Mouse (Mus musculus) G1E (cell line): ENCODE data around the gene Trim2. TPM values are rescaled to one million over a fixed set of nuclear protein-coding genes. Genes with fewer than 3 reads are reported as not detected.

Experiments
- ATAC-seq: 2 replicates; pipeline ENCODE4 v1.8.0; 2016; ENCODE audit warnings: mild to moderate bottlenecking; ENCODE audit not compliant: insufficient number of reproducible peaks, poor library complexity, low FRiP score, severe bottlenecking; ENCODE audit errors: extremely low read depth
- DNase-seq: peaks from one replicate; pipeline ENCODE4 v3.0.0; 2012; ENCODE audit warnings: low spot score
- H3K27me3 ChIP-seq: 2 replicates; pipeline ENCODE4 v1.6.1; 2012; ENCODE audit warnings: mild to moderate bottlenecking, low read length, inconsistent platforms; ENCODE audit not compliant: insufficient read depth
- H3K36me3 ChIP-seq: replicated peaks from 2 replicates; pipeline ENCODE3; 2012; ENCODE audit warnings: mild to moderate bottlenecking, inconsistent platforms
- H3K4me1 ChIP-seq: 2 replicates; pipeline ENCODE4 v1.6.1; 2012; ENCODE audit warnings: low read depth, low read length, inconsistent platforms, mixed read lengths; ENCODE audit not compliant: insufficient read depth
- H3K4me3 ChIP-seq: 2 replicates; pipeline ENCODE4 v1.5.1; 2012; ENCODE audit warnings: low read depth, mild to moderate bottlenecking, inconsistent platforms, low read length, moderate library complexity, mixed read lengths
- H3K9me3 ChIP-seq: replicated peaks from 2 replicates; pipeline ENCODE4 v1.6.1; 2012; ENCODE audit warnings: inconsistent platforms
- CTCF ChIP-seq: IDR thresholded peaks from 2 replicates; pipeline ENCODE4 v1.5.1; 2012; ENCODE audit warnings: low read depth, low read length, inconsistent platforms, mixed read lengths
- GATA1 ChIP-seq: IDR thresholded peaks from 2 replicates; pipeline ENCODE4 v1.6.1; 2012; ENCODE audit warnings: borderline replicate concordance, low read length, inconsistent platforms, mixed read lengths
- GATA2 ChIP-seq: IDR thresholded peaks from 2 replicates; pipeline ENCODE4 v1.6.1; 2012; ENCODE audit warnings: low read depth, low read length, inconsistent platforms, borderline replicate concordance
- POLR2AphosphoS5 ChIP-seq: IDR thresholded peaks from 2 replicates; pipeline ENCODE4 v1.6.1; 2012; ENCODE audit warnings: low read depth, low read length, inconsistent platforms; ENCODE audit not compliant: insufficient replicate concordance
- TAL1 ChIP-seq: conservative IDR thresholded peaks from 2 replicates; pipeline ENCODE4 v1.6.1; 2012; ENCODE audit warnings: low read depth, low read length, inconsistent platforms, mixed read lengths
- polyA plus RNA-seq: library from polyadenylated mRNA; stranded (reverse); fragments of >175 nt; gene quantifications from 2 replicates; pipeline ENCODE4 v1.2.3, GENCODE M21; 2012
- total RNA-seq, 2 experiments: library from RNA; stranded (forward) in 1 of 2; stranded (reverse) in 1 of 2; fragments of 200-1000 nt in 1 of 2; fragments of >200 nt in 1 of 2; fragmentation: Nextera tagmentation in 1 of 2; gene quantifications; 2 replicates each; pipeline ENCODE4 v1.2.3; 2014 to 2017

Trim2 gene
- total and polyA plus RNA-seq, 3 experiments = 0.98 TPM; not detected in 2

GRCm38 (mm10) chr3:84269987-84270623 is 36.6 kb downstream of the Trim2 start:
- DNase-seq (no peak), ATAC-seq (no peak)
- Histone ChIP-seq H3K4me1 (no peaks in the 10 kb centered on the region), H3K4me3 (no peak overlapping the region), H3K9me3 (no peaks in the 10 kb centered on the region), H3K27me3 (peaks cover 20% of the 10 kb centered on the region), H3K36me3 (no peaks in the 10 kb centered on the region)
- TF ChIP-seq POLR2AphosphoS5 (no peak), GATA1 (no peak), GATA2 (no peak), TAL1 (no peak), CTCF (no peak)

DNA sequence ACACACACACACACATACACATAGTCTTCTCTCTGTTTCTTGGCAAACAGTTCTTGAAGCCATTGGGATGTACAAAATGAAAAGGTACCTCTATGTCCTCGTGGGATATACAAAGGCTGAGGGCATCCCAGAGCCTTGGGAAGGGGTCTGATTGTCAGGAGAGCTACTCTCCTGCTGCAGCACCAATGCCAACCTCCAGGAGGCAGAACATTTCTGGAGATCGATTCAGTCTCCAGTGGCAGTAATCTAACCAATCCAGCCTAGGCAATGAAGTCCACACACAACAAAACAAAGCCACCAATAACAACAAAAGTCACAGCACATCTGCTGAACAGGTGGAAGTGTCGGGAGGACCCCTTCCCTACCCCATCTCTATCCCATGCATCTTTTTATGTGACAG is 38.2 kb downstream of the Trim2 start:
- H3K36me3 ChIP-seq = no peaks in the 10 kb centered on the region

GRCm38 (mm10) chr3:84266391-84266931 is 40.2 kb downstream of the Trim2 start:
- Histone ChIP-seq H3K36me3 (no peaks in the 10 kb centered on the region), H3K9me3 (no peaks in the 10 kb centered on the region), H3K4me1 (no peaks in the 10 kb centered on the region), H3K27me3 (peaks cover 24% of the 10 kb centered on the region), H3K4me3 (no peak overlapping the region)
- no peak for DNase-seq
- TF ChIP-seq GATA2 = no peak
- TF ChIP-seq GATA1 = no peak
- no peak for TF ChIP-seq CTCF
- no peak for TF ChIP-seq POLR2AphosphoS5
- TF ChIP-seq TAL1 = no peak
- ATAC-seq = no peak

More for the DNA sequence above, 38.2 kb downstream of the Trim2 start:
- H3K4me1 ChIP-seq = no peaks in the 10 kb centered on the region
- no peaks in the 10 kb centered on the region for H3K9me3 ChIP-seq
- DNase-seq = no peak
- H3K4me3 ChIP-seq = no peak overlapping the region
- H3K27me3 ChIP-seq = peaks cover 27% of the 10 kb centered on the region
- TF ChIP-seq GATA1 (no peak), CTCF (no peak), POLR2AphosphoS5 (no peak), TAL1 (no peak), GATA2 (no peak)
- no peak for ATAC-seq

- Histone ChIP-seq H3K27me3 (peaks cover 24% of the 10 kb centered on the region), H3K36me3 (no peaks in the 10 kb centered on the region), H3K9me3 (no peaks in the 10 kb centered on the region), H3K4me1 (no peaks in the 10 kb centered on the region), H3K4me3 (peak overlapping the region; percentile 15; the same call in 1 of the 2 replicates)
- DNase-seq (no peak), ATAC-seq (no peak)
- no peak for TF ChIP-seq TAL1
- no peak for TF ChIP-seq GATA2
These were observed 41.6 kb downstream of the Trim2 start for GRCm38 (mm10) chr3:84265084-84265483.

DNA sequence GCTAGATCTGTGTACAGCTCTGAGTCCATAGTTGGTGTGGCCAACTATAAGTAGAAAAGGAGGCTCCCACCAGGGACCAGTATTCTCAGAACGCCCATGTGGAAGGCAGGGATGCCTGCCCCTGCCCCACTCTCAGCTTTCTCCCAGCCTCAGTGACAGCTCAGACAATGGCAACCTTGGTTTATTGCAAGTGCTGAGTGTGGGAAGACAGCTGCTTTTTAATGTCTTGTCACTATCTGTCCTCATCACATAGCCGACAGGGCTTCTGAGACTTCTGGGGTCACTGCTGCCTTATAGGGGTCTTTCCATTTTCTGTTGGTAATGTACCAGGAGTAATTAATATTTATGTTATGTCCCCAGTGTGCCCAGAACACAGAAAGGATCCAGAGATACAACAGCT is 42.3 kb downstream of the Trim2 start:
- Histone ChIP-seq H3K27me3 (peaks cover 25% of the 10 kb centered on the region), H3K4me3 (no peak overlapping the region), H3K4me1 (no peaks in the 10 kb centered on the region), H3K9me3 (no peaks in the 10 kb centered on the region), H3K36me3 (no peaks in the 10 kb centered on the region)
- DNase-seq (no peak), ATAC-seq (no peak)
- no peak for TF ChIP-seq TAL1
- no peak for TF ChIP-seq GATA1
- no peak for TF ChIP-seq POLR2AphosphoS5
- TF ChIP-seq GATA2 = no peak
- TF ChIP-seq CTCF = no peak

DNA sequence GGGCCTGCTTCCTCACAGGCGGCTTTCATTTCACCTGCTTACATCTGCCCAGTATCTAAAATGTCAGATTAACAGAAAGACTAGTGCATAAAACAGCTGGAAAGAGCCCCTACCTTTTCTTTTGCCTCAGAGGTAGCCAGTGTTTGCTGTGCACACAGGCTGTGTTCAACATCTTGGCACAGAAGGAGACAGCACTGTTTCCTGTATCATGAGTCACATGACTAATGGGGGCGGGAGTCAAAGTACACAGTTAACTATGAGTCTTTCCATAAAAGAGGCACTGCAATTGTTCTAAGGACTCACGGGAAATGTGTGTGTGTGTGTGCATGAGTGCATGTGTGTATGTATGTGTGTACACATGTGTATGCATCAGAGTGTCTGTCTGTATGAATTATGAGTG is 43.9 kb downstream of the Trim2 start:
- ATAC-seq (no peak), DNase-seq (no peak)
- H3K4me3 ChIP-seq = no peak overlapping the region

DNA sequence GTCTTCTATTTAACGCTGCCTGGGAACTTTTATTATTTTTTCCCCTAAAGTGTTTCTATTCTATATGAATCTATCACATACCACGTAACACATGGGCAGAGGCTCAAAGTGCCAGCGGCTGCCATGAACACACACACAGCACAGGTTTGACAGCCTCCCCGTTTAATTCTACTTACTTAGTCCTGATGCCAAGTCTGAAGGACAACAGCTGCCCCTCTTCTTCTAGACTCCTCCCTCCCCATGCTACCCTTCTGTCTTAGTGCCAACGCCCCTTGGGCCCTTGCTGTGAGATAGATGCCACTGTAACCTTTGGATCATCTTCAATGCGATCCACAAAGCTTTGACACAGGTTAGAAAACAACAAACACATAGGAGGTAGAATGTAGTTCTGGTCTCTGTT is 44.8 kb downstream of the Trim2 start:
- ATAC-seq = no peak
- Histone ChIP-seq H3K4me1 (no peaks in the 10 kb centered on the region), H3K9me3 (no peaks in the 10 kb centered on the region), H3K4me3 (no peak overlapping the region), H3K36me3 (no peaks in the 10 kb centered on the region), H3K27me3 (peaks cover 26% of the 10 kb centered on the region)
- DNase-seq = no peak
- no peak for TF ChIP-seq POLR2AphosphoS5
- TF ChIP-seq TAL1 = no peak
- no peak for TF ChIP-seq GATA2

More for the DNA sequence above, 43.9 kb downstream of the Trim2 start:
- no peaks in the 10 kb centered on the region for H3K4me1 ChIP-seq
- H3K27me3 ChIP-seq = peaks cover 26% of the 10 kb centered on the region
- no peaks in the 10 kb centered on the region for H3K9me3 ChIP-seq
- H3K36me3 ChIP-seq = no peaks in the 10 kb centered on the region
- TF ChIP-seq GATA2 (no peak), POLR2AphosphoS5 (no peak), TAL1 (no peak), GATA1 (no peak), CTCF (no peak)
